Mouse (Mus musculus): ENCODE data around the gene Fyb.

Fyb gene

GRCm38 (mm10) chr15:6668793-6669437 is 146.3 kb downstream of the Fyb start:
- DNase-seq: no peak

GRCm38 (mm10) chr15:6678479-6678878 is 155.8 kb downstream of the Fyb start:
- DNase-seq: no peak

GRCm38 (mm10) chr15:6702164-6702563 is 179.5 kb downstream of the Fyb start:
- DNase-seq: peak; percentile 15

DNA sequence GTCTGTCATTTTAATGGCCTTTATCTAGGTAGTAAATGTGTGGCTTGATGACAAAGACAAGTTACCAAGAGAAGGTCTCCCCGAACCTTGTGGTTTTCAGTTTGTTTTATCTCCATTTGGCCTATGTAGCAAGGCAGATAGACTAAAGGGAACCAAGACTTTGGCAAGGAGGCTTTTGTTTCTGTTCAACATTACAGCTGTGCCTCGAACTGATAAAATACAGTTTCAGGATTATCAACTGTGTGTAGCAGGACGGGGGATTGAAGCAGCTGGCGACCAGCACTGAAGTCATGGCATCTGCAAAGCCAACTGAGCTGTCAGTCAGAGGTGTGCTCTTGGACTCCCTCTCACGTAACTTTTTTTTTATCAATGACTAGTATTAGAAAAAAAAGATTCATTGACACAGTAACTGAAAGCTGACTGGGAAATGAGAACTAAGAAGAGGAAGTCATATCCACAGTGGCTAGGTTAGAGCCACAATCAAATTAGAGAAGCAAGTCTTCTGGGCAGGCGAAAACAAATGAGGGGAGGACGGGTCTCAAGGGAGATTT is 182.8 kb downstream of the Fyb start:
- DNase-seq: no peak

DNA sequence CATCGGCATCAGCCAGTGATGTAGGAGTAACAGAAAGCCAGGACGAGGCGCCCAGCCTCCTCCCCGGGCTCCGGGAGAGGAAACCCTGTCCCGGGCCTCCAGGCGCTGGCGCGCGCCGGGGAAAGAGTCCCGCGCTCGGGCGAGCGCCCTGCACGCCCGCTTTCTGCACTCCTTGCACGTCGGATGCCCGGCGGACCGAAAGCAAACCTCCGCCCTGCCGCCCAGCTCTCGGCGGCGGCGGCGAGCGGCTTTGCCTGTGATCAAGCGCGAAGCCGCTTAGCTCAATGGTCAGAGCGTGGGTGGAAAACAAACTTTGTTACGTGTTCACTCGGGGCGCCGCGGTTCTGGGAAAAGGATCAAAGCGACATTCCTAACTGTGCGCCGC is 184.9 kb downstream of the Fyb start:
- peak; percentile 67 for DNase-seq

DNA sequence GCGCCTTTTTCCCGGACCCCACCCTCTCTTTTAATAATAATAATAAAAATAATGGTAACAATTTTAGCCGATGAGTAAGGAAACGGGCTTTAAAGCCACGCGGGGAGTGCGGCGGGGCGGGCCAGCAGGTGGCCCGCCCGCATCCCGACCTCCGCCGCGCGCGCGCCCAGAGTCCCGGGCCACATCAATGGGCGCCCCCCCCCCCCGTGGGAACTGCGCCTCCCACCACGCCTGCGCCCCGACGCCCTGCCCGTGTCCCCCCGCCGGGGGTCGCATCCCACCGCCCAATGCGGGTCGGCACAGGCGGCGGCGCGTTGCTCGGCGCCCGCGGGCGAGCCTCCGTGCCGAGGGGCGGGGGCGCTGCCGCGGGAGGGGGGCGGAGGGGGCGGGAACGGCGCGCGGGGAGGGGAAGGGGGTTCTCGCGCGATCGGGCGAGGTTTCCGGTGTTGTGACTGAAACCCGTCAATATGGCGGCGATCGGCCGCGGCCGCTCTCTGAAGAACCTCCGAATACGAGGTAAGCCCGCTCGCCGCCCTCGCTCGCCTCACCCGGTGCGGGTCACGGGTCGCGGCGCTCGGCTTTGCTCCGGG is 185.4 kb downstream of the Fyb start, which contains the start of gene Rictor:
Gene Rictor (plus strand): TSS at position 444 of the 590 bp plus-strand sequence.
- DNase-seq: peak; percentile 75

DNA sequence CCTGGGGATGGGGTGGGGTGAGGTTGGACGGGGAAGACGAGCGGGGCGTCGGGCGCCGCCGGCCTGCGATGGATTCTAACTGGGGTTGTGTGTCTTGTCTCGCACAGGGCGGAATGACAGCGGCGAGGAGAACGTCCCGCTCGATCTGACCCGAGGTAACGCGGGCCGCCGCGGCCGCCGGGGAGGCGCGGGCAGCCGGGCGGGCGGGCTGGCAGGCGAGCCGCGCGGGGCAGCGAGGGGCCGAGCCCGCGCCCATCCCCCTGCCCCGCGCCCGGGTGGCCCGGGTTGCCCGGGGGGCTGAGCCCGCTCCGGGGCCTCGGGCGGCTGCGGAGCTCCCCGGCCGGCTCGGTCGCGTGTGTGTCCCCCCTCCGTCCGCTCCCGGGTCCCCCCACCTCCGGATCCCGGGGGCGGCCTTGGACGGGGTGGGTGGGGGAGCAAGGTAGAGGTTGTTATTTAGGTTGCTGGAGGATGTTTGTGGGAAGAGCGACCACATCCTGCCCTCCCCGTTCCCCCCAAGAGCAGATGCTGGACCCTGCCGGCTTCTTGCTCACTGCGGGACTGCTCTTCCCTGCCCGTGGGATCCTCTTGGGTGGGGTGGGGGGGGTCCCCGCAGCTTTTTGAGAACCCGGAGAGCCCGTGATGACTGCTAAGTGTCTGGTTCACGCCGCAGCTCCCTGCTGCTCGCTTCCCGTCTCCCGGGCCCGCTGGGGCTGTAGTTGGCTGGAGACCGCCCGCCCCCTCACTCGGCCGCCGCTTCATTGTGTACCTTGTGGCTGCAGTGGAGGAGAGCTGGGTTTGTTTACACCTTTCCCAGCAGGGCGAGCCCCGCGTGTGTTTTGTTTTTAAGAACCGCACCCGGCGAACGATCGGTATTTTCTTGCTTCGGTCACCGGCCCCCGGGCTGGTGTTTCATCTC is 186.1 kb downstream of the Fyb start:
- peak; percentile 39 for DNase-seq

DNA sequence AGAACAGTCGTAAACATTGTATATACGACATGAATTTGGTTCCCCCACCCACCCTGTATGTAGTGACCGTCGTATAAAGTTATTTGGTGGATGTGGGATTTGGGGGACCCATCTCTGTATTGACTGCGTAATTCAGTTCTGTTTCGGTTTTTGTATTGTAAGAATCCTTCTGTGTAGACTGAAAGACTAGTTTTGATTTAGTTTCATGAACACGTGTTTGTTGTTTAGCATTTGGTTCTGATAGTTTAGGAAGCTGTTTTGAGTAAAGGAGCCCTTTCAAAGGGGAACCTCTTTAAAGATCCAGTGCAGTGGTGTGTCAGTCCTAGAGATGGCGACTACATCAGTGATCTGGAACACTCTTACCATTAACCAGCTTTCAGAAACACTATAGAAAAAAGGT is 187.0 kb downstream of the Fyb start:
- DNase-seq: no peak

DNA sequence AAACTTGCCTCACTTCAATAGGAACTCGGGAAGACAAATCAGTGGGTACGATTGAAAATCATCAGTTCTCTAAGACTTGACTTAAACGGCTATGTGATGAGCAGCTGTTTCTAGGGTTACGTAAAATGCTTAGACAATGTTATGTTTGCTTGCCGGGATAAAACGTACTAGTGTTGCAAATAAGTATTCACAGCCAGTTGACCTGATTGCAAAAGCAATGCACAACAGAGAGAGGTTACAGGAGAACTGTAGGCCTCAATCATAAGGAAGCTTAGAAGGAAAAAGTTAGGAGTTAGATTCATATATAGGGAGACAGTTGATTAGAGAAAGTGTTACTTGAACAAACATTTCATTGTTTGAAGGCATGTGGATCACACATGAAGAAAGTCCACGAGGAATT is 187.7 kb downstream of the Fyb start:
- no peak for DNase-seq

DNA sequence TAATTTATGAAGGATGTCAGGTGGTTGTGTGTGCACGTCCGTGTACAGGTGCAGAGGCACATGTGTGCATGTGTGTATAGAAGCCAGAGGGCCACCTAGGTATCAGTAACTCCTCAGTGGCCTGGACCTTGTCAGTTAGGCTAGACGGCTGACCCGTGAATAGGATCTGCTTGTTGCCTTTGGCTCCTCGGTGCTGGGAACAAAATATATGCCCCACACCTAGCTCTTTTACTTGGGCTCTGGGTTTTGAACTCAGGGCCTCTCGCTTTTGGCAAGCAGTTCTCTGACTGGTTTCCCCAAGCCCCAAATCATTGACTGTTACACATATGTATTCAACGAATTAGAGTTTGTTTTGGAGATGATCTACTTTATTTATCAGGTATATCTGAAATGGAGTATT is 188.6 kb downstream of the Fyb start:
- no peak for DNase-seq

All from cerebellum, adult 11 months (tissue).